Mouse (Mus musculus): ENCODE measurements at regions not wholly inside any gene's neighbourhood (a gene's known extent, or its start where the extent isn't known, plus 50 kb on each side); places are given as distances from the start of the nearest gene placed in this dataset.

GRCm38 (mm10) chr7:98768460-98768859, 65.6 kb downstream of the Thap12 start:
- no peak for DNase-seq

- no peak for DNase-seq
These were observed 65.7 kb upstream of the Wnt11 start for GRCm38 (mm10) chr7:98769111-98769734.

GRCm38 (mm10) chr7:98770257-98770890, 64.5 kb upstream of the Wnt11 start:
- no peak for DNase-seq

- no peak for DNase-seq
These were observed 63.7 kb upstream of the Wnt11 start for GRCm38 (mm10) chr7:98771134-98771775.

- DNase-seq = no peak
These were observed 60.3 kb upstream of the Wnt11 start for GRCm38 (mm10) chr7:98774597-98774996.

GRCm38 (mm10) chr7:98775031-98775430, 59.9 kb upstream of the Wnt11 start:
- no peak for DNase-seq

- no peak for DNase-seq
These were observed 57.5 kb upstream of the Wnt11 start for GRCm38 (mm10) chr7:98777304-98777849.

GRCm38 (mm10) chr7:98778929-98779328, 56.0 kb upstream of the Wnt11 start:
- peak; percentile 71 for DNase-seq

GRCm38 (mm10) chr7:98783521-98783920, 51.4 kb upstream of the Wnt11 start:
- no peak for DNase-seq

GRCm38 (mm10) chr7:98783954-98784353, 51.0 kb upstream of the Wnt11 start:
- DNase-seq = peak; percentile 91

- DNase-seq = no peak
These were observed 50.5 kb upstream of the Wnt11 start for GRCm38 (mm10) chr7:98784369-98784931.

Data from retina, postnatal 1 day (tissue).